16 mouse cellular contexts compared by ENCODE assay signal in genomic region chr3:109854449-109855155, GRCm38 (mm10).
A peak's percentile ranks its signal among the peaks of the same experiment; 100 is the strongest.
DNase-seq lines count a peak whose midpoint lies in the region; ATAC-seq and TF ChIP-seq lines count a peak whose summit lies in the region.
"Had no signal": no experiment of that assay in that cellular context is flagged by ENCODE, and none has a peak within 500 bp of the region (broad histone marks: within the 10 kb centered on the region; RNA-seq: fewer than 3 reads in every experiment).

No protein-coding gene starts in this region.

- TF ChIP-seq CTCF in Patski (IDR thresholded peaks at IDR 0.05): no peak
- peak; percentile 52 for TF ChIP-seq CTCF in layer of hippocampus, adult 2 months (conservative IDR thresholded peaks at IDR 0.05)

- H3K36me3 ChIP-seq in limb, embryonic 10.5 days: no peaks in the 10 kb centered on the region
- H3K36me3 ChIP-seq: liver, embryonic 15.5 days had no signal

- H3K4me1 ChIP-seq in limb, embryonic 10.5 days: no peaks in the 10 kb centered on the region
- H3K4me1 ChIP-seq: liver, embryonic 15.5 days had no signal

- H3K27ac ChIP-seq in layer of hippocampus, adult 2 months: peak overlapping the region; percentile 69
- no peak overlapping the region for H3K27ac ChIP-seq in limb, embryonic 10.5 days
- H3K27ac ChIP-seq: liver, embryonic 15.5 days had no signal

- DNase-seq in layer of hippocampus, adult 18-20 months (ENCODE audit: low spot score in 2 of 2): peak; percentile 9 to 57
- DNase-seq in layer of hippocampus, postnatal 10 days (ENCODE audit: low spot score in 2 of 2): no peak
- DNase-seq in Patski (ENCODE audit: low read depth, low spot score): peak; percentile 46
- DNase-seq in layer of hippocampus, adult 2 months (ENCODE audit: low spot score in 2 of 2): peak in 1 of 2 experiments; percentile 51
- DNase-seq in left cerebral cortex, postnatal 36 days (ENCODE audit: low spot score in 2 of 2): peak; percentile 41 to 47
- DNase-seq in limb, embryonic 10.5 days (ENCODE audit: low spot score): no peak
- DNase-seq: adrenal gland, postnatal 36 days; B cell, adult 2 months; cerebellum, adult 8-10 months; kidney, adult 18-20 months; kidney, postnatal 14 days; lung, postnatal 10 days; midbrain, embryonic 14.5 days; thymus, postnatal 36 days had no signal

- WGBS in limb, embryonic 10.5 days: 89% methylated on average over 9 of the region's 9 CpGs

- ATAC-seq in Patski: peak; percentile 77
- no peak for ATAC-seq in monocyte, adult 5-6 weeks (replicated peaks; ENCODE audit: insufficient number of reproducible peaks, low FRiP score, low TSS enrichment, poor library complexity, severe bottlenecking)

- H3K4me3 ChIP-seq in layer of hippocampus, adult 2 months: no peak overlapping the region
- no peak overlapping the region for H3K4me3 ChIP-seq in limb, embryonic 10.5 days
- H3K4me3 ChIP-seq: liver, embryonic 15.5 days had no signal

- no peaks in the 10 kb centered on the region for H3K27me3 ChIP-seq in Patski
- H3K27me3 ChIP-seq in limb, embryonic 10.5 days (ENCODE audit: low read depth, poor library complexity, severe bottlenecking): no peaks in the 10 kb centered on the region
- H3K27me3 ChIP-seq: liver, embryonic 15.5 days had no signal

- no peaks in the 10 kb centered on the region for H3K9me3 ChIP-seq in limb, embryonic 10.5 days (replicated peaks)
- H3K9me3 ChIP-seq: liver, embryonic 15.5 days had no signal

- POLR2A ChIA-PET in Patski (lab: Charles Lee): interaction anchor here (0.7 kb wide), 1 partner anchor 72 kb away, joined by 4 read pairs; no protein-coding TSS in a partner anchor

- intact Hi-C loops in left cerebral cortex, postnatal 36 days (cut with DNase I): no loop called here

- CTCF ChIA-PET in Patski (lab: Charles Lee): interaction anchor here (1.0 kb wide), 1 partner anchor 33 kb away, joined by 3 read pairs; no protein-coding TSS in a partner anchor

- in situ Hi-C loops in Patski (cut with MboI; ENCODE audit: low pct_unique_long_range_greater_than_20kb): no loop called here

Comparison
In these comparisons a context has a peak if more than half of its experiments do, and no peak if none do; other contexts are left out.
1. DNase-seq: peak in layer of hippocampus, adult 18-20 months (2 of 2), Patski (single experiment) and left cerebral cortex, postnatal 36 days (2 of 2); none in layer of hippocampus, postnatal 10 days (0 of 2) and limb, embryonic 10.5 days (single experiment).